Mouse (Mus musculus): ENCODE measurements around the gene Gm436. TPM values are rescaled to one million over a fixed set of nuclear protein-coding genes. Genes with fewer than 3 reads are reported as not detected.

Gene Gm436
- not detected in 3 replicates for total RNA-seq (2017)

- no peak for ATAC-seq (replicated peaks; ENCODE audit: insufficient number of reproducible peaks, low FRiP score, low TSS enrichment, poor library complexity, severe bottlenecking)
Measured at GRCm38 (mm10) chr4:144686268-144686667, at the start of gene Gm436. Gm436 (minus strand) TSS chr4:144686368.

- ATAC-seq (replicated peaks; ENCODE audit: insufficient number of reproducible peaks, low FRiP score, low TSS enrichment, poor library complexity, severe bottlenecking) = no peak
Measured at GRCm38 (mm10) chr4:144721304-144721703, 35.1 kb upstream of the Gm436 start, which contains the start of gene Gm13178. Gm13178 (minus strand) TSS chr4:144721404.

GRCm38 (mm10) chr4:144719691-144720090 lies 33.5 kb upstream of the Gm436 start:
- ATAC-seq (replicated peaks; ENCODE audit: insufficient number of reproducible peaks, low FRiP score, low TSS enrichment, poor library complexity, severe bottlenecking) = no peak

GRCm38 (mm10) chr4:144718288-144718687 lies 32.1 kb upstream of the Gm436 start:
- ATAC-seq (replicated peaks; ENCODE audit: insufficient number of reproducible peaks, low FRiP score, low TSS enrichment, poor library complexity, severe bottlenecking) = no peak

- ATAC-seq (replicated peaks; ENCODE audit: insufficient number of reproducible peaks, low FRiP score, low TSS enrichment, poor library complexity, severe bottlenecking) = no peak
Measured at GRCm38 (mm10) chr4:144638263-144638662, 47.9 kb downstream of the Gm436 start.

Other genes starting within 250 kb of the Gm436 start
- not detected in 3 replicates for gene 1700012P22Rik, start 247.6 kb downstream of the Gm436 start, total RNA-seq (2017)
- not detected in 3 replicates for gene Gm9944, start 233.1 kb downstream of the Gm436 start, total RNA-seq (2017)
- not detected in 3 replicates for gene Aadacl3, start 222.6 kb downstream of the Gm436 start, total RNA-seq (2017)
- gene 9430007A20Rik, start 166.5 kb downstream of the Gm436 start, total RNA-seq (2017) = not detected in 3 replicates
- not detected in 3 replicates for gene Gm13124, start 121.2 kb downstream of the Gm436 start, total RNA-seq (2017)
- gene Aadacl4, start 72.7 kb downstream of the Gm436 start, total RNA-seq (2017) = not detected in 3 replicates
- gene Gm13178, start 35.0 kb upstream of the Gm436 start, total RNA-seq (2017) = not detected in 3 replicates
- not detected in 3 replicates for gene Gm438, start 100.2 kb upstream of the Gm436 start, total RNA-seq (2017)
- 42.6 to 50.4 TPM (median 43.0 TPM) in 3 replicates for gene Dhrs3, start 206.5 kb upstream of the Gm436 start, total RNA-seq (2017)